Comparison of ENCODE assay signal across 8 mouse cellular contexts in genomic region chr11:87462461-87463242, GRCm38 (mm10). TPM values are rescaled to one million over a fixed set of nuclear protein-coding genes. Genes with fewer than 3 reads are reported as not detected.
A peak's percentile ranks its signal among the peaks of the same experiment; 100 is the strongest.
DNase-seq lines count a peak whose midpoint lies in the region; ATAC-seq and TF ChIP-seq lines count a peak whose summit lies in the region.
"Had no signal": no experiment of that assay in that cellular context is flagged by ENCODE, and none has a peak within 500 bp of the region (broad histone marks: within the 10 kb centered on the region; RNA-seq: fewer than 3 reads in every experiment).

No protein-coding gene starts in this region.

- TF ChIP-seq POLR2A in thymus, adult 2 months (IDR thresholded peaks at IDR 0.05; ENCODE audit: control insufficient read depth, extremely low read depth, insufficient read depth, low read length, poor library complexity): no peak
- TF ChIP-seq POLR2A in heart, adult 2 months (IDR thresholded peaks at IDR 0.05; ENCODE audit: insufficient read depth, low read depth, low read length): 0 out of 2 replicates have a peak, but pooled peaks have one; percentile 18

- no peak for TF ChIP-seq EP300 in heart, adult 2 months (IDR thresholded peaks at IDR 0.05; ENCODE audit: insufficient read depth, low read depth, low read length)

- 8% methylated on average over 9 of the region's 9 CpGs for WGBS in thymus, adult 2 months
- WGBS in heart, adult 2 months: 16% methylated on average over 9 of the region's 9 CpGs
- 4% methylated on average over 9 of the region's 9 CpGs for WGBS in kidney, embryonic 14.5 days
- 3% methylated on average over 9 of the region's 9 CpGs for WGBS in lung, embryonic 15.5 days

- H3K27me3 ChIP-seq in thymus, adult 2 months (ENCODE audit: control insufficient read depth, insufficient read depth, low read length): no peaks in the 10 kb centered on the region
- no peaks in the 10 kb centered on the region for H3K27me3 ChIP-seq in heart, adult 2 months (ENCODE audit: control insufficient read depth, insufficient read depth, low read length)
- H3K27me3 ChIP-seq in kidney, embryonic 14.5 days (ENCODE audit: control insufficient read depth, insufficient read depth, low read length): no peaks in the 10 kb centered on the region
- H3K27me3 ChIP-seq in lung, embryonic 15.5 days: no peaks in the 10 kb centered on the region

- intact Hi-C loops in heart, adult 2 months (cut with DNase I): loop anchor here (2.0 kb wide), 1 partner anchor 40 kb away; no protein-coding TSS in a partner anchor

- no peaks in the 10 kb centered on the region for H3K79me2 ChIP-seq in heart, adult 2 months (replicated peaks; ENCODE audit: control insufficient read depth, insufficient read depth, low read length)

- no peak for TF ChIP-seq CTCF in thymus, adult 2 months (IDR thresholded peaks at IDR 0.05; ENCODE audit: borderline replicate concordance, control insufficient read depth, extremely low read depth, insufficient read depth, low read length, poor library complexity)
- TF ChIP-seq CTCF in heart, adult 2 months (IDR thresholded peaks at IDR 0.05): peak; percentile 9; the same call in 1 of the 2 replicates

- no peaks in the 10 kb centered on the region for H3K36me3 ChIP-seq in thymus, adult 2 months (ENCODE audit: control insufficient read depth, insufficient read depth, low read length)
- no peaks in the 10 kb centered on the region; the same call in 1 of the 2 replicates for H3K36me3 ChIP-seq in heart, adult 2 months (ENCODE audit: control insufficient read depth, insufficient read depth, low read length)
- no peaks in the 10 kb centered on the region for H3K36me3 ChIP-seq in kidney, embryonic 14.5 days (ENCODE audit: control insufficient read depth, insufficient read depth, low read length)
- H3K36me3 ChIP-seq in lung, embryonic 15.5 days: no peaks in the 10 kb centered on the region

- H3K4me1 ChIP-seq in thymus, adult 2 months (replicated peaks; ENCODE audit: control insufficient read depth, insufficient read depth, low read length): peaks cover 9% of the 10 kb centered on the region
- no peaks in the 10 kb centered on the region; the same call in 1 of the 2 replicates for H3K4me1 ChIP-seq in heart, adult 2 months (ENCODE audit: control insufficient read depth, insufficient read depth, low read length)
- H3K4me1 ChIP-seq in kidney, embryonic 14.5 days (ENCODE audit: control insufficient read depth, insufficient read depth, low read length): no peaks in the 10 kb centered on the region; the same call in 1 of the 2 replicates
- peaks cover 7% of the 10 kb centered on the region for H3K4me1 ChIP-seq in lung, embryonic 15.5 days

- H3K9ac ChIP-seq in heart, adult 2 months (ENCODE audit: low read depth, low read length): 0 out of 2 replicates have a peak overlapping the region, but pooled peaks have one; percentile 25
- H3K9ac ChIP-seq in kidney, embryonic 14.5 days (ENCODE audit: low read depth, low read length): no peak overlapping the region
- H3K9ac ChIP-seq in lung, embryonic 15.5 days: no peak overlapping the region

- H3K4me3 ChIP-seq in thymus, adult 2 months (ENCODE audit: control insufficient read depth, insufficient read depth, low read length): no peak overlapping the region
- no peak overlapping the region for H3K4me3 ChIP-seq in heart, adult 2 months
- no peak overlapping the region for H3K4me3 ChIP-seq in kidney, embryonic 14.5 days (ENCODE audit: low read length)
- H3K4me3 ChIP-seq in lung, embryonic 15.5 days: no peak overlapping the region

- peak overlapping the region; percentile 73; the same call in 1 of the 2 replicates for H3K27ac ChIP-seq in thymus, adult 2 months (ENCODE audit: control insufficient read depth, insufficient read depth, low read length)
- H3K27ac ChIP-seq in heart, adult 2 months: peak overlapping the region; percentile 67
- peak overlapping the region; percentile 57; the same call in 1 of the 2 replicates for H3K27ac ChIP-seq in kidney, embryonic 14.5 days (ENCODE audit: low read depth, low read length)
- H3K27ac ChIP-seq in lung, embryonic 15.5 days: peak overlapping the region; percentile 83
- H3K27ac ChIP-seq: macrophage had no signal

- DNase-seq in thymus, adult 2 months: peak; percentile 55
- no peak for DNase-seq in thymus, postnatal 4 days
- peak; percentile 64 for DNase-seq in c-Kit-positive CD71-negative TER-119-negative erythroid progenitor cells, embryonic 14.5 days (ENCODE audit: low read depth)
- no peak for DNase-seq in heart, adult 2 months
- peak; percentile 86 for DNase-seq in retina, embryonic 14.5 days (ENCODE audit: low spot score)

- ATAC-seq in kidney, embryonic 14.5 days (ENCODE audit: low FRiP score, low TSS enrichment): peak; percentile 84; the same call in 1 of the 2 replicates
- no peak; the same call in none of the 2 replicates for ATAC-seq in lung, embryonic 15.5 days (ENCODE audit: borderline replicate concordance, extremely low read depth, low FRiP score, low TSS enrichment)

- H3K4me2 ChIP-seq in kidney, embryonic 14.5 days (replicated peaks; ENCODE audit: low read depth, low read length): no peak overlapping the region
- H3K4me2 ChIP-seq in lung, embryonic 15.5 days: no peak overlapping the region

- H3K9me3 ChIP-seq in kidney, embryonic 14.5 days (ENCODE audit: control insufficient read depth, low read length): no peaks in the 10 kb centered on the region
- no peaks in the 10 kb centered on the region for H3K9me3 ChIP-seq in lung, embryonic 15.5 days

RNA-seq across cellular contexts. Expression of gene Tex14, which starts 57.8 kb away (rescaled TPM):
- 0.55 and 0.99 TPM in 2 replicates for polyA plus RNA-seq in thymus, adult 2 months (2012; rRNA removed)
- total RNA-seq in heart, adult 2 months (2021): under 1 TPM in 1 of 2 experiments, not detected in 1; 0.23 TPM
- 0.08 and 0.35 TPM in 2 replicates for polyA plus RNA-seq in heart, adult 2 months (2012; rRNA removed)
- polyA plus RNA-seq in kidney, embryonic 14.5 days (2014; fragmentation: Nextera tagmentation; extraction: Ambion mirVana): 0.27 and 0.71 TPM in 2 replicates
- polyA plus RNA-seq in lung, embryonic 15.5 days (2015; fragmentation: Nextera tagmentation; extraction: Ambion mirVana): 0.46 and 0.54 TPM in 2 replicates

RNA-seq across cellular contexts. Expression of gene Rad51c, which starts 57.9 kb away (rescaled TPM):
- 2.5 and 3.1 TPM in 2 replicates for polyA plus RNA-seq in thymus, adult 2 months (2012; rRNA removed)
- total RNA-seq in heart, adult 2 months (2021): 1 to 10 TPM in 1 of 2 experiments, under 1 TPM in 1; 0.89 to 1.7 TPM
- polyA plus RNA-seq in heart, adult 2 months (2012; rRNA removed): 0.35 and 0.97 TPM in 2 replicates
- polyA plus RNA-seq in kidney, embryonic 14.5 days (2014; fragmentation: Nextera tagmentation; extraction: Ambion mirVana): 7.4 and 8.2 TPM in 2 replicates
- 9.0 and 11.3 TPM in 2 replicates for polyA plus RNA-seq in lung, embryonic 15.5 days (2015; fragmentation: Nextera tagmentation; extraction: Ambion mirVana)

Comparison
In these comparisons a context has a peak if more than half of its experiments do, and no peak if none do; other contexts are left out.
1. DNase-seq: peak in thymus, adult 2 months (single experiment), c-Kit-positive CD71-negative TER-119-negative erythroid progenitor cells, embryonic 14.5 days (single experiment) and retina, embryonic 14.5 days (single experiment); none in thymus, postnatal 4 days (single experiment) and heart, adult 2 months (0 of 2).
2. Peak in every context shown above with its lines, with median percentiles within 50 percentile points of each other: H3K27ac ChIP-seq.